Mouse (Mus musculus) gastrocnemius, postnatal 10 days (tissue): ENCODE data around the gene Adgrg3. TPM values are rescaled to one million over a fixed set of nuclear protein-coding genes. Genes with fewer than 3 reads are reported as not detected.

ENCODE experiments used
- DNase-seq: peaks from one replicate; pipeline ENCODE4 v3.0.0; 2021; ENCODE audit warnings: mixed read lengths
- long read RNA-seq, 2 experiments: library from polyadenylated mRNA; stranded (forward); transcript quantifications; one replicate each; pipeline ENCODE4 v2.0.0; 2021
- total RNA-seq, 2 experiments: library from RNA; stranded (reverse); gene quantifications; 2 replicates each; pipeline ENCODE4 v1.2.3; 2021

Adgrg3 gene
- 1 to 10 TPM in 1 of 2 experiments, under 1 TPM in 1; 0.80 to 1.2 TPM for total RNA-seq
- long read RNA-seq, experiment 1, partial matches to known transcripts, result 0 of 3 reads
- long read RNA-seq, experiment 1, other reads (novel, unspliced or antisense), result 3 of 3 reads
- long read RNA-seq, experiment 2, result 0 reads

GRCm38 (mm10) chr8:95017451-95017850 is at the start of gene Adgrg3:
Adgrg3 (plus strand) TSS chr8:95017692.
- no peak for DNase-seq

GRCm38 (mm10) chr8:94973270-94973669 is 44.2 kb upstream of the Adgrg3 start:
- no peak for DNase-seq

GRCm38 (mm10) chr8:94973786-94974185 is 43.7 kb upstream of the Adgrg3 start:
- no peak for DNase-seq

- no peak for DNase-seq
Observed at GRCm38 (mm10) chr8:94974467-94975165, 42.9 kb upstream of the Adgrg3 start, which contains the start of gene Adgrg1. Adgrg1 (plus strand) TSS chr8:94974751.

- DNase-seq, result no peak
Observed at GRCm38 (mm10) chr8:94976651-94977417, 40.7 kb upstream of the Adgrg3 start.

GRCm38 (mm10) chr8:94978131-94978530 is 39.4 kb upstream of the Adgrg3 start:
- no peak for DNase-seq

GRCm38 (mm10) chr8:94978593-94979319 is 38.7 kb upstream of the Adgrg3 start:
- DNase-seq, result no peak

- DNase-seq, result no peak
Observed at GRCm38 (mm10) chr8:94980176-94980575, 37.3 kb upstream of the Adgrg3 start.

GRCm38 (mm10) chr8:94980976-94981375 is 36.5 kb upstream of the Adgrg3 start:
- DNase-seq, result no peak

GRCm38 (mm10) chr8:94981848-94982247 is 35.6 kb upstream of the Adgrg3 start:
- no peak for DNase-seq

- no peak for DNase-seq
Observed at GRCm38 (mm10) chr8:94983146-94983545, 34.3 kb upstream of the Adgrg3 start.

- no peak for DNase-seq
Observed at GRCm38 (mm10) chr8:94983881-94984516, 33.5 kb upstream of the Adgrg3 start.

- no peak for DNase-seq
Observed at GRCm38 (mm10) chr8:94985023-94985422, 32.5 kb upstream of the Adgrg3 start.

- DNase-seq, result no peak
Observed at GRCm38 (mm10) chr8:94986676-94987075, 30.8 kb upstream of the Adgrg3 start.

GRCm38 (mm10) chr8:94987553-94987952 is 29.9 kb upstream of the Adgrg3 start:
- DNase-seq, result no peak

- no peak for DNase-seq
Observed at GRCm38 (mm10) chr8:94988619-94989018, 28.9 kb upstream of the Adgrg3 start.

- DNase-seq, result no peak
Observed at GRCm38 (mm10) chr8:94989711-94990110, 27.8 kb upstream of the Adgrg3 start.

- no peak for DNase-seq
Observed at GRCm38 (mm10) chr8:94990598-94991453, 26.7 kb upstream of the Adgrg3 start.

- no peak for DNase-seq
Observed at GRCm38 (mm10) chr8:94991454-94991994, 26.0 kb upstream of the Adgrg3 start.

GRCm38 (mm10) chr8:94992010-94992409 is 25.5 kb upstream of the Adgrg3 start:
- no peak for DNase-seq

- peak; percentile 61 for DNase-seq
Observed at GRCm38 (mm10) chr8:94992534-94992933, 25.0 kb upstream of the Adgrg3 start.
